Mouse (Mus musculus): ENCODE measurements around the gene Spns1.

The Spns1 gene

GRCm38 (mm10) chr7:126368367-126368766 is 8.9 kb downstream of the Spns1 start:
- no peak for DNase-seq

- no peak for DNase-seq
These were observed 9.6 kb downstream of the Spns1 start for GRCm38 (mm10) chr7:126367636-126368035.

GRCm38 (mm10) chr7:126363038-126363437 is 14.2 kb downstream of the Spns1 start:
- no peak for DNase-seq

- no peak for DNase-seq
These were observed 18.2 kb downstream of the Spns1 start for GRCm38 (mm10) chr7:126359049-126359448.

GRCm38 (mm10) chr7:126358413-126358812 is 18.8 kb downstream of the Spns1 start:
- DNase-seq: no peak

GRCm38 (mm10) chr7:126357838-126358237 is 19.4 kb downstream of the Spns1 start:
- DNase-seq: no peak

GRCm38 (mm10) chr7:126356793-126357591 is 20.3 kb downstream of the Spns1 start:
- no peak for DNase-seq

GRCm38 (mm10) chr7:126355847-126356597 is 21.2 kb downstream of the Spns1 start:
- no peak for DNase-seq

- DNase-seq: no peak
These were observed 22.3 kb downstream of the Spns1 start for GRCm38 (mm10) chr7:126354738-126355614.

GRCm38 (mm10) chr7:126353994-126354365 is 23.3 kb downstream of the Spns1 start:
- no peak for DNase-seq

GRCm38 (mm10) chr7:126353251-126353993 is 23.8 kb downstream of the Spns1 start:
- DNase-seq: no peak

- no peak for DNase-seq
These were observed 25.8 kb downstream of the Spns1 start for GRCm38 (mm10) chr7:126351419-126351951.

GRCm38 (mm10) chr7:126350748-126351418 is 26.4 kb downstream of the Spns1 start:
- DNase-seq: no peak

GRCm38 (mm10) chr7:126348293-126348692 is 29.0 kb downstream of the Spns1 start:
- DNase-seq: no peak

- DNase-seq: no peak
These were observed 30.2 kb downstream of the Spns1 start for GRCm38 (mm10) chr7:126347098-126347497.

- DNase-seq: no peak
These were observed 31.3 kb downstream of the Spns1 start for GRCm38 (mm10) chr7:126345969-126346368.

- DNase-seq: no peak
These were observed 31.7 kb downstream of the Spns1 start for GRCm38 (mm10) chr7:126345557-126345956.

GRCm38 (mm10) chr7:126340896-126341295 is 36.4 kb downstream of the Spns1 start:
- no peak for DNase-seq

GRCm38 (mm10) chr7:126340206-126340618 is 37.0 kb downstream of the Spns1 start:
- no peak for DNase-seq

- no peak for DNase-seq
These were observed 37.7 kb downstream of the Spns1 start for GRCm38 (mm10) chr7:126339521-126339971.

GRCm38 (mm10) chr7:126338906-126339305 is 38.3 kb downstream of the Spns1 start:
- no peak for DNase-seq
